Mouse (Mus musculus): Measurements from ENCODE around the gene Vps13c. TPM values are rescaled to one million over a fixed set of nuclear protein-coding genes. Genes with fewer than 3 reads are reported as not detected.

Gene Vps13c
- 2.8 and 4.0 TPM in 2 replicates for polyA plus RNA-seq (2012; rRNA removed)

DNA sequence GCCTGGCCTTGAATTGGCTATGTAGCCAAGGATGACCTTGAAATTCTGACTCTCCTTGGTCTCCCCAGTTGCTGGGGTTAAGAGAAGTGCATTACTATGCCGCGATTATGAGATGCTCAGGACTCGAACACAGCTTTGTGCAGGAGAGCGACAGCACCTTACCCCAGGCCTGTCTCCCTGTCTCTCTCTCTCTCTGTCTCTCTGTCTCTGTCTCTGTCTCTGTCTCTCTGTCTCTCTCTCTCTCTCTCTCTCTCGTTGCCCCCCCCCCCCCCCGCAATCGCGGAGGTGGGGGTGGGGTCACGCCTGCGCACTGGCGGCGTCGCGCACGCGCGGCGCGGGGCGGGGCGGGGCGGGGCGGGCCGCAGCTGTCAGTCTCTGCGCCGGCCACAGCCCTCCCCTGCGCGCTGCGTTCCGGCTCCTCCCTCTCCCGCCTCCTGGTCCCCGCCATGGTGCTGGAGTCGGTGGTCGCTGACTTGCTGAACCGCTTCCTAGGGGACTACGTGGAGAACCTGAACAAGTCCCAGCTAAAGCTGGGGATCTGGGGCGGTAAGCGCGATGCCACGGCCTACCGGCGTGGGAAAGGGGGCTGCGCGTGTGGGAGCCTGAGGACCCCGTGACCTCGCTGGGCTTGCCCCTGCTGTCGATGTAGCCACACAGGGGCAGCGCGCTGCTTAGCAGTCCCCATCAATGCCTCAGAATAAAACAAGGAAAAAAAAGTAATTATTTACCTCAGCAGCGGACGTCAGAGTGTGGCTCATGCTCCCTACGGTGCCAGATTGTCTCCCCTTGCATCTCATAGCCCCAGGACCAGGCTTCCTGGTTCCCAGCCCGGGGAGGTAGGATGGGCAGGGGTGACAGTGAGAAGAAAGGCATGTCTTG is at the start of gene Vps13c:
Gene Vps13c, plus strand, starts transcription at position 416 of the 879 bp plus-strand sequence.
- Histone ChIP-seq H3K4me3 (ENCODE audit: extremely low read depth, insufficient read depth, insufficient read length) (peak within 1 kb of the TSS; percentile 99), H3K27me3 (ENCODE audit: control insufficient read depth, insufficient read depth, low read length) (no peaks in the 10 kb centered on the region), H3K4me1 (ENCODE audit: control insufficient read depth, insufficient read depth, insufficient read length) (no peaks in the 10 kb centered on the region), H3K36me3 (ENCODE audit: control insufficient read depth, insufficient read depth, low read length) (no peaks in the 10 kb centered on the region), H3K27ac (ENCODE audit: insufficient read depth, low read length) (peak within 1 kb of the TSS; percentile 63; the same call in 1 of the 2 replicates)
- TF ChIP-seq CTCF (IDR thresholded peaks at IDR 0.05; ENCODE audit: extremely low read depth, insufficient read depth, insufficient read length, insufficient replicate concordance) (no peak), POLR2A (IDR thresholded peaks at IDR 0.05; ENCODE audit: low read depth, low read length) (no peak)
- peak; percentile 48 to 72 for DNase-seq (ENCODE audit: low read depth in 1 of 2, low spot score in 2 of 2)
- 1% methylated on average over 51 of the region's 53 CpGs for WGBS

DNA sequence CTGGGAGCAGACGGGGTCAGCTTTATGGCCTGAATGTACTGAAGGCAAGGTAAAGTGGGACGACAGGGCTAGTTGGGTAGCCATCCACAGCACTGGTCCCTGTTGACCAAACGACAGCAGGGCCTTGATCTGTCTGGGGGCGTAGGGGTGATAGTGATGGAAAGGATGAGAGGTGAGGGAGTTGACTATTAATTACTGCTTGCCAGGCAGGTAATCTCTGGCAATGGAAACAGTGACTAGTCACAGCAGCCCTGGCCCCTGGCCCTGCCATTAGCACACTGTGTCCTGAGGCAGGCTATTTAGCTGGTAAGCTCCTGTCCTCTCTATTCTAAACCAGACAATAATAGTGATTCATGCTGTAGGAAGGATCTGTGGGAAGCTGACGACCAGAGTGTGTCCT is 47.8 kb upstream of the Vps13c start:
- Histone ChIP-seq H3K4me3 (ENCODE audit: extremely low read depth, insufficient read depth, insufficient read length) (no peak overlapping the region), H3K27me3 (ENCODE audit: control insufficient read depth, insufficient read depth, low read length) (no peaks in the 10 kb centered on the region), H3K4me1 (ENCODE audit: control insufficient read depth, insufficient read depth, insufficient read length) (no peaks in the 10 kb centered on the region), H3K36me3 (ENCODE audit: control insufficient read depth, insufficient read depth, low read length) (no peaks in the 10 kb centered on the region), H3K27ac (ENCODE audit: insufficient read depth, low read length) (no peak overlapping the region)
- DNase-seq (ENCODE audit: low read depth in 1 of 2, low spot score in 2 of 2), result no peak
- TF ChIP-seq POLR2A (IDR thresholded peaks at IDR 0.05; ENCODE audit: low read depth, low read length) (no peak), CTCF (IDR thresholded peaks at IDR 0.05; ENCODE audit: extremely low read depth, insufficient read depth, insufficient read length, insufficient replicate concordance) (no peak)
- 87% methylated on average over 5 of the region's 5 CpGs for WGBS

DNA sequence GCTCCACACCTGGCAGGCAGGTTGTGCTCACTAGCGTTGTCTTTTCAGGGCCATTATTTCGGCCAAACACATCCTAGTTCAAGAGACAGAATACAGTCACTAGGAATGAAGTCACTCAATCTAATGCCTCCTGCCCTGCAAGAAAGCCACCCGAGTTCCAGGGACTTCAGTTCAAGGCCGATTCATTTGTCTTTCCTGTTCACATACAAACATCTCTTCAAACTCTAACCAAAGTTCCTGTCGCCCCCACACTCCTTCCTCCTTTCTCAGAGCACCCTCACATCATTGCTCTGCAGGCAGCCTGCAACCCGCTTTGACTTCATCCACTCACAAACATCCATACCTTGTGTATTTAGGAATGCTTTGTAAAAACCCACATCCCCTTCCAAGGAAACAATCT is 46.7 kb upstream of the Vps13c start:
- WGBS, result 20% methylated on average over 6 of the region's 6 CpGs
- Histone ChIP-seq H3K4me1 (ENCODE audit: control insufficient read depth, insufficient read depth, insufficient read length) (no peaks in the 10 kb centered on the region), H3K36me3 (ENCODE audit: control insufficient read depth, insufficient read depth, low read length) (no peaks in the 10 kb centered on the region), H3K4me3 (ENCODE audit: extremely low read depth, insufficient read depth, insufficient read length) (no peak overlapping the region), H3K27ac (ENCODE audit: insufficient read depth, low read length) (no peak overlapping the region), H3K27me3 (ENCODE audit: control insufficient read depth, insufficient read depth, low read length) (no peaks in the 10 kb centered on the region)
- TF ChIP-seq POLR2A (IDR thresholded peaks at IDR 0.05; ENCODE audit: low read depth, low read length), result no peak
- no peak for TF ChIP-seq CTCF (IDR thresholded peaks at IDR 0.05; ENCODE audit: extremely low read depth, insufficient read depth, insufficient read length, insufficient replicate concordance)
- DNase-seq (ENCODE audit: low read depth in 1 of 2, low spot score in 2 of 2), result no peak

DNA sequence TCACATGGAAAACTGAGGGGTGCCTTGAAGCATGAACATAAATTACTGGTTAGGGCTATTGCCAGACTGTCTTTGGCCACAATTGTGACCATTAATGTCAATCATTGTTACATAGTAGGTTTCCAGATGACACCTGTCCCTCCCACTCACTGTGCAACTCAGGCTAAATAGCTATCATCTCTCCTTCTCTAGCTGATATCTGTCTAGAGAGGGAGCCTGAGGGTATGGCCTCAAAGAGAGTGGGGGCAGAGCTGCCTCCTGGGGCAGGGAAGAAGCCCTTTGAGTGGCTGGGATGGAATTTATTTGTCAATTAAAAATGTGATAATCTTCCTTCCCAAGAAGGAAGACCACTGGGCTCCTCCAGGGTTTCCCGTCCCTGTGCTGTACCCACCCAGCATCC is 46.0 kb upstream of the Vps13c start:
- no peak for TF ChIP-seq CTCF (IDR thresholded peaks at IDR 0.05; ENCODE audit: extremely low read depth, insufficient read depth, insufficient read length, insufficient replicate concordance)
- no peak for TF ChIP-seq POLR2A (IDR thresholded peaks at IDR 0.05; ENCODE audit: low read depth, low read length)
- Histone ChIP-seq H3K27me3 (ENCODE audit: control insufficient read depth, insufficient read depth, low read length) (no peaks in the 10 kb centered on the region), H3K4me1 (ENCODE audit: control insufficient read depth, insufficient read depth, insufficient read length) (no peaks in the 10 kb centered on the region), H3K36me3 (ENCODE audit: control insufficient read depth, insufficient read depth, low read length) (no peaks in the 10 kb centered on the region), H3K27ac (ENCODE audit: insufficient read depth, low read length) (no peak overlapping the region), H3K4me3 (ENCODE audit: extremely low read depth, insufficient read depth, insufficient read length) (no peak overlapping the region)
- no peak for DNase-seq (ENCODE audit: low read depth in 1 of 2, low spot score in 2 of 2)
- WGBS, result 92% methylated on average over 1 of the region's 1 CpGs

DNA sequence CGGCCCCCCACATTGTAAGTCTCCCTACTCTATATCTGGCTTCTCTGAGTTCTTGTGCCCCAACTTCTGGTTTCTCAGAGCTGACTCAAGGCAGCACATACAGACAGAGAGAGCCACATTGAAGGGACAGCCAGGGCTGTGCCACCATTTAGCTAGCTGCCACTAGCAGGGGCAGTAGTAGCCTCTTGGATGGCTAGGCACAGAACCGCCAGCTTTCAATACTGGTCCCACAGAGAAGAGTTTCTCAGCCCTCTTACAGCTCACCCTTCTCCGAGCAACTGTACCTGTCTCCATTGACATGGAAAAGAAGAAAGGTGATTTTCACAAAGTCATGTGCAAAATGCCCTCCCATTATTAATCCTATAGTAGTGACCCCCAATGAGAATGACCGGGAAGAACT is 45.5 kb upstream of the Vps13c start:
- 92% methylated on average over 4 of the region's 4 CpGs for WGBS
- no peaks in the 10 kb centered on the region for H3K4me1 ChIP-seq (ENCODE audit: control insufficient read depth, insufficient read depth, insufficient read length)
- H3K27me3 ChIP-seq (ENCODE audit: control insufficient read depth, insufficient read depth, low read length), result no peaks in the 10 kb centered on the region
- no peaks in the 10 kb centered on the region for H3K36me3 ChIP-seq (ENCODE audit: control insufficient read depth, insufficient read depth, low read length)
- no peak for TF ChIP-seq POLR2A (IDR thresholded peaks at IDR 0.05; ENCODE audit: low read depth, low read length)
- TF ChIP-seq CTCF (IDR thresholded peaks at IDR 0.05; ENCODE audit: extremely low read depth, insufficient read depth, insufficient read length, insufficient replicate concordance), result no peak
- no peak for DNase-seq (ENCODE audit: low read depth in 1 of 2, low spot score in 2 of 2)
- no peak overlapping the region for H3K4me3 ChIP-seq (ENCODE audit: extremely low read depth, insufficient read depth, insufficient read length)
- no peak overlapping the region for H3K27ac ChIP-seq (ENCODE audit: insufficient read depth, low read length)

DNA sequence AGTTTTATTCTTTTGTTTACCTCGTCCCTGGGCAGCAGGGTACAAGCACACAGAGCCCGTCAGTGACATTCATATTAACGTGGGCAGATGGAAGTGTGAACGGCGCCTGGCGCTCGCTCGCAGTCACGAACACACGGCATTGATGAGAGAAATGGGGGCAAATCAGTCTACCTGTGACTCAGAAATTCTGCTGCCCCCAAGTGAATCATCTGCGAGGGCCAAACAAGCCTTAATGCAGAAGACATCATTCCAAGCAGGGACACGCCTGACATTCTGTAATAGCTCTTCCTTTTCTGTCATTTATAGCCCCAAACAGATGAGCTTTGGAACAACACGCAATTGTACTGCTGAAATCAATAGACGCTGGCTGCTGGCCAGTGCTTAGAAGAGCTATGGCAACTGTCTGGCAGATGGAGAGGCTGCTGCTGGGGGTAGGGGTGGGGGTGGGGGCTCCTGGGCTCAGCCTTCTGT is 45.0 kb upstream of the Vps13c start:
- no peaks in the 10 kb centered on the region for H3K36me3 ChIP-seq (ENCODE audit: control insufficient read depth, insufficient read depth, low read length)
- WGBS, result 86% methylated on average over 14 of the region's 14 CpGs
- TF ChIP-seq CTCF (IDR thresholded peaks at IDR 0.05; ENCODE audit: extremely low read depth, insufficient read depth, insufficient read length, insufficient replicate concordance), result no peak
- no peak for TF ChIP-seq POLR2A (IDR thresholded peaks at IDR 0.05; ENCODE audit: low read depth, low read length)
- no peak for DNase-seq (ENCODE audit: low read depth in 1 of 2, low spot score in 2 of 2)
- H3K27ac ChIP-seq (ENCODE audit: insufficient read depth, low read length), result no peak overlapping the region
- no peaks in the 10 kb centered on the region for H3K27me3 ChIP-seq (ENCODE audit: control insufficient read depth, insufficient read depth, low read length)
- H3K4me3 ChIP-seq (ENCODE audit: extremely low read depth, insufficient read depth, insufficient read length), result no peak overlapping the region
- H3K4me1 ChIP-seq (ENCODE audit: control insufficient read depth, insufficient read depth, insufficient read length), result no peaks in the 10 kb centered on the region
